Mouse (Mus musculus): ENCODE results near the gene Hfe.
"Not testable (repeated sequence)": the region's sequence is repeated elsewhere in the genome, so short reads cannot be mapped to it uniquely, and the experiment has no call there.

Gene Hfe

GRCm38 (mm10) chr13:23716261-23717042 lies 5.8 kb upstream of the Hfe start:
- no peak for DNase-seq (ENCODE audit: low read depth, low spot score)

DNA sequence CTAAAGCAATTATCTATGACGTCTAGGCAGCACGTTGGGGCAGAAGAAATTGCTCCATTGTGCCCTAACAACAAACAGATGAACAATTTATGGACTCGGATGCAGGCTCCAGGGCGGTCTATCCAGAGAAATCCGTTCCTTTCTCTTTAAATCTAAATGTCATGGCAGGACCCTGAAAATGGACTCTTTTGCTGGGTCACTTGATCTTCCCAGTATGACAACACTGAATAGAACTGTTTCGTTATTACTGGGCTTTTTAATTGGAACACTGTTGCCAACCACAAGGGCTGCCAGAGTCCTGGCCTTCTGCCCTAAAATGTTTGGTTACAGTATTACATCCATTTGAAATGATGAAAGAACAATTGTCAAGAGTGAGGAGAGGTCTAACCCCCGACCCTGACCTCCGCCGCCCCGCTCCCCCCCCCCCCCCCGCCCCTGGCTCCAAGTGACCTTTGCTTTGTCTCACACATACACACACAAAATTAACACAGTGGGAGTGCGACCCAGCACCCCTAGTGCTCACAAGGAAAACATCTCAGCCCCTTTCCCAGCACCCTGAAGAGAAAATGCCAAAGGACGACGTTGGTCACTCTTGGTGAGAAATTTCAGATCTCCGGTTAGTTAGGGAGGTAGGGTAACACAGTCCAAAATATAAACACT lies 810 bp downstream of the Hfe start:
- no peak for DNase-seq (ENCODE audit: low read depth, low spot score)

GRCm38 (mm10) chr13:23708654-23709053 lies 2.0 kb downstream of the Hfe start:
- no peak for DNase-seq (ENCODE audit: low read depth, low spot score)

- no peak for DNase-seq (ENCODE audit: low read depth, low spot score)
Observed at GRCm38 (mm10) chr13:23708041-23708440, 2.6 kb downstream of the Hfe start.

- no peak for DNase-seq (ENCODE audit: low read depth, low spot score)
Observed at GRCm38 (mm10) chr13:23706771-23707170, 3.9 kb downstream of the Hfe start.

DNA sequence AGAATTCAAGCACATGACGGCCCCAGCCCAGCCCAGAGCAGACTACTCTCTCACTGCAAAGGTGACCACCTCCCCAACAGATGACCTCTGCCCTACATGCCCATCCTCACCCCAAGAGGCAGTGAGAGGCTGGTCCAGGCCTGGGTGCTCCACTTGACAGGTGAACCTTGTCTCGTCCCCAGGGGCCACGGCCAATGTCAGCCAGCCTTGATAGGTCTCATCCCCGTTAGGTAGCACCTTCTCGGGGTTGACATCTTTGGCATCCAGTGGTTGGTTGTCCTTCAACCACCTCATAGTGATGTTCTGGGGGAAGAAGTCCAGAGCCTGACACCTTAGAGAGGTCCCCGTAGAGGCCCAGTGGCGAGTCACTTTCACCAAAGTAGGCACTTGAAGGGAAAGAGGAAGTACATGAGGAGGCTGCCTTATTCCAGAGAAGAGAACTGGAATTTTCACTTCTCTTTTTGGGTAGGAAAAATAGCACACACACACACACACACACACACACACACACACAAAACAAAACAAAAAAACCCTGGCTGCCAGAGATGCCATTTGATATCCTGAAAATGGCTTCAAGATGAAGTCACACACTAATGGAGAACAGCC lies 4.8 kb downstream of the Hfe start:
- no peak for DNase-seq (ENCODE audit: low read depth, low spot score)

- not testable (repeated sequence) for DNase-seq (ENCODE audit: low read depth, low spot score)
Observed at GRCm38 (mm10) chr13:23702801-23703200, 7.9 kb downstream of the Hfe start.

- DNase-seq (ENCODE audit: low read depth, low spot score), result no peak
Observed at GRCm38 (mm10) chr13:23702220-23702619, 8.4 kb downstream of the Hfe start.

DNA sequence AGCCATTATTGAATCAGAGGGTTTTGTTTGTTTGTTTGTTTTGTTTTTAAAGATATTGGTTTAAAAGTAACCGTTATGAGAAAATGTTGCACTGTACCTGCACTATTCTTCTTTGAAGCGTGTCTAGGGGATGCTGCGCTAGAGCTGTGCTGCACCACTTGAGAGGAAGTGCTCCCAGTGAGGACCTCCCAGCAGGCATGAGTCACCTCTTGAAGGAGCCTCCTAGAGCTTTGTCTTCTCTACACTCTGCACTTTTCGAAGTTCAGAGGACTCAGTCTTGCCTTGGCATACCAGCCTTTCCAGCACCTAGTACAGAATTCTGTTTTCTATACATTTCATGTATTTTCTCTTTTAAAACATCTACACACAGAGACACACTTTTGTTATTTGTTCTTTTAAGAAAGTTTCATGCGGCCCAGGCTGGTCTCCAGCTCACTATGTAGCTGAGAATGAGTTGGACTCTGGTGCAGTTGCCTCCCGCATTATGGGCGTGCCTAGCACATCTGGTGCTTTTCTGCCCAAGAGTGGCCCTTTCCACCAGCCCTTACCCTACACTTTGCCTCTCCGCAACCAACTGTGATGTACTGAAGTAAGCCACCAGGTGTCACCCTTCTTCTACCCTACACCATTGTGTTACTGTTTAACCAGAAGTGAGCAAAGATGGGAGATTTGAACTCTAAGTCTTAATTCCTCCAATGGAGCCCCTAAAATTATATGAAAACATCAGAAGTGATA lies 9.7 kb downstream of the Hfe start:
- DNase-seq (ENCODE audit: low read depth, low spot score), result peak; percentile 74

DNA sequence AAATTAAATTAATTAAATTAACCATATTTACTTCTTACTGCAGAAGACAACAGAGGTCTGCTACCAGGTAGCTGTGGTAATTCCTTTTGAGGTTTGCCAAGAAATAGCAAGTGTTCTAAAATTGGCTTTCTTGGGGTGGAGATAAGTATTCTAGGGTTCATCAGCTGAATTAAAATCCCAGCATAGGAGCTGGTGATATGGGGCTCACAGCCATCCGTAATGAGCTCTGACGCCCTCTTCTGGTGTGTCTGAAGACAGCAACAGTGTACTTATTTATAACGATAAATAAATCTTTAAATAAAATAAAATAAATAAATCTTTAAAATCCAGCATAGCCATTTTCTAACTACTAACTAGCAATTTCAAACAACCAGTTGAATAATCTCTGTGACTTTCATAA lies 10.9 kb downstream of the Hfe start:
- DNase-seq (ENCODE audit: low read depth, low spot score), result no peak

- DNase-seq (ENCODE audit: low read depth, low spot score), result no peak
Observed at GRCm38 (mm10) chr13:23698996-23699395, 11.7 kb downstream of the Hfe start.

- DNase-seq (ENCODE audit: low read depth, low spot score), result peak; percentile 100
Observed at GRCm38 (mm10) chr13:23698300-23698693, 12.4 kb downstream of the Hfe start, which contains the start of gene Hist1h4c. Gene Hist1h4c (minus strand): TSS chr13:23698454.

GRCm38 (mm10) chr13:23697491-23698299 lies 13.0 kb downstream of the Hfe start:
- peak; percentile 89 for DNase-seq (ENCODE audit: low read depth, low spot score)

GRCm38 (mm10) chr13:23696061-23696474 lies 14.6 kb downstream of the Hfe start:
- peak; percentile 47 for DNase-seq (ENCODE audit: low read depth, low spot score)

GRCm38 (mm10) chr13:23695514-23695913 lies 15.1 kb downstream of the Hfe start, which contains the start of gene Hist1h1t:
Gene Hist1h1t (plus strand): TSS chr13:23695814.
- no peak for DNase-seq (ENCODE audit: low read depth, low spot score)

GRCm38 (mm10) chr13:23694956-23695355 lies 15.7 kb downstream of the Hfe start:
- no peak for DNase-seq (ENCODE audit: low read depth, low spot score)

GRCm38 (mm10) chr13:23693856-23694440 lies 16.7 kb downstream of the Hfe start:
- no peak for DNase-seq (ENCODE audit: low read depth, low spot score)

- DNase-seq (ENCODE audit: low read depth, low spot score), result no peak
Observed at GRCm38 (mm10) chr13:23689459-23689858, 21.2 kb downstream of the Hfe start.

GRCm38 (mm10) chr13:23688956-23689355 lies 21.7 kb downstream of the Hfe start:
- DNase-seq (ENCODE audit: low read depth, low spot score), result no peak

DNA sequence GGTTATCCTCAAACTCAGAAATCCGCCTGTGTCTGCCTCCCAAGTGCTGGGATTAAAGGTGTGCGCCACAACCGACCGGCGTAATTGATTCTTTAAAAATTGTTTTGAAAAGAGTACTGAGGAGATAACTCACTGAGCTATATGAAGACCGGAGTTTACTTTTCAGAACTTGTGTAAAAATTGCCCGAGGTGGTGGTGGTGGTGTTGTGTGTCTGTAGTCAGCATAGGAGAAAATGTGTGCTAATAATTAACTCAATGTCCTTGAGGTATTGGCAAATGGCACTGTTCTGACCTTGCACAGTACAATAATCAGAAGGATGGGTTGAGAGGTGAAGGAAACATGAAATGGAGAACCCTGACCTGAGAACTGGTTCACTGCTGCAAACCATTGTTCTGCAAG lies 22.7 kb downstream of the Hfe start:
- DNase-seq (ENCODE audit: low read depth, low spot score), result no peak

DNA sequence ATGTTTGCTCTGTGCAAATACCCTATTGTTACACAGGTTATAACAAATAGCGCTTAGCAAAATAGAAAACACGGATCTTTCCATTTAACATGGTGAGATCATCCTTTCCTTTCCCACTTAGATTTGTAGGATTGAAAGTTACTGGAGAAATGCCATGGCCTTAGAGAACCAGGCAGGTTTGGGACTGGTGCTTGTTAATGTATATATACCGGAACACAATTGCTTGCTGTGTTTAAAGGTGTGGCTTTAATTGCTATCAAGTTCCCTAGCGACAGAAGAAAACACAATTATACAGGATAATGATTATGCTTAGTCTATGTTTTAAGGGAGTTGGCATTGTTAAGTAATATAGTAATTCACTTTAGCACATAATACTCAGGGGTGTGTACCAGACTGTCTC lies 23.5 kb downstream of the Hfe start:
- DNase-seq (ENCODE audit: low read depth, low spot score), result no peak

Data from c-Kit-negative CD71-positive TER-119-positive erythroid progenitor cells, embryonic 14.5 days (primary cell).